Mouse (Mus musculus) right cerebral cortex, postnatal 10 days (tissue): ENCODE measurements at regions not wholly inside any gene's neighbourhood (a gene's known extent, or its start where the extent isn't known, plus 50 kb on each side); places are given as distances from the start of the nearest gene placed in this dataset.

Experiments
- DNase-seq, 2 experiments: peaks; one replicate each; pipeline ENCODE4 v3.0.0; 2021; ENCODE audit warnings: low spot score in 2 of 2

DNA sequence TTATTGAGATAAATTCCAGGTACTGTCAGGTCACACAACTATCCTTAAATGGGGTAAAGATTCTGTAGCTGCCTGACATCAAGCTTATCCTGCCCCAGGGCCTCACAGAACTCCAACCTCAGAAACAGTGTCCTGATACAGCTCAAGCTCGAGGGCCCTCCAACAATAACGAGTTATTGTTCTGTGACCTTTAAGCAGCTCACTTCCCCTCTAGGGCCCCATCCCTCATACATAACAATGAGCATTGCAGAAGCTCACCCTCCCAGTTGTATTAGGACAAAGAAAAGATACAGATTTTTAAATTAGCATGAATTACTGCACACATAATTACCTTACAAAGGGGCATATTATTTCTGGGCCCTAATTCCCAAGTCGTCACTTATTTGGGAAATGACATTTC, 293.5 kb upstream of the Trpc7 start:
- no peak for DNase-seq

DNA sequence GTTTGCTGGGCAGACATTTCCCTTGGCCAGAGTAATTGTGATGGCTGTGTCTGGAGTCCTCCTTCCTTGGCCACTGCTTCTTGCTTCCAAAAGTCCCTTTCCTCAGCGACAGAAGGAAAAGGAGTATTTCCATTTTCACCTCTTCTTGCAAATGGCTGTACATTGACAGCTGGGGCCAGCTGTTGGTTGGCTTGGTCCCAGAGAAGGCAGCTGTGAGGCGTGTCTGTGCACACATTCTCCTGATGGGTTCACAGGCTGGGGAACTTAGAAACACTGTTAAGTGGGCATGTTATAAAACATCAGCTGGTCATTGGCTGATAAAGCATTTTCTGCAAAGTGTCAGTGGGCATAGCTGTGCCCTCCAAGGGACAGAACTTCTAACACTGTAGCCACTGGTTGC, 290.4 kb upstream of the Trpc7 start:
- no peak for DNase-seq

DNA sequence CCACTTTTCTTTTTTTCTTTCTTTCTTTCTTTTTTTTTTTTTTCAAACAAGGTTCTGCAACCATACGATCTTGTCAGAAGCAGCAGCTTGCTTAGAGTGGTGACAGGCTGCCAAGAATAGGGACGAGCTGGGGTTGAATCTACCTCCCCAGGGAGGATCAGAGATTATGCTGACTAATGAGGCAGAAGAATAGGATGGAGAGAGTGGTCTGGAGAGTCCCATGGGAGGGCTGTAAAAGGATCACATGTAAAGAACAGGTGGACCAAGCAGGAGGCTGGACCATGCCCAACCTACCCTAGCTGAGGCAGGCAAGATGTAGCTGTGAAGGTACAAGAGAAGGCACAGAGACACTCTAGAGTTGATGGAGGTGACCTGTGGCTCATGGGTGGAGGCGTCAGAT, 274.4 kb upstream of the Trpc7 start:
- no peak for DNase-seq

DNA sequence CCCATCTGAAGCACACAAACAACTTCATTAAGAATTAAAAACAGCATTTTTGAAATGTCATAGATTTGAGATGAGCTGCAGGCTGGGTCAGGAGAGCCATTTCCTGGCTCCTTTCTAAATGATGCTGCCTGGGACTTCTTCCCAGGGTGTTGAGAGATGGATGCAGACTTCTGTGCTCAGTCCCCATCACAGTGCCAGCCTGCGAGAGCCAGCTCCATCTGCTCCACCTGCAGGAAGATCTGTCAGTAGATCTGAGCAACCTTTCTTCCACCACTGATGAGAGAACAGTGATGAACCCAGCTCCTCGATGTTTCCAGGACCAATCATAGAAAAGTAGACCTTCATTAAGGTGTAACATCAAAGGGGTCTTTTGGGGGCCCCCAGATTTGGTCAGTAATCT, 273.8 kb upstream of the Trpc7 start:
- peak in 1 of 2 experiments; percentile 35 for DNase-seq

DNA sequence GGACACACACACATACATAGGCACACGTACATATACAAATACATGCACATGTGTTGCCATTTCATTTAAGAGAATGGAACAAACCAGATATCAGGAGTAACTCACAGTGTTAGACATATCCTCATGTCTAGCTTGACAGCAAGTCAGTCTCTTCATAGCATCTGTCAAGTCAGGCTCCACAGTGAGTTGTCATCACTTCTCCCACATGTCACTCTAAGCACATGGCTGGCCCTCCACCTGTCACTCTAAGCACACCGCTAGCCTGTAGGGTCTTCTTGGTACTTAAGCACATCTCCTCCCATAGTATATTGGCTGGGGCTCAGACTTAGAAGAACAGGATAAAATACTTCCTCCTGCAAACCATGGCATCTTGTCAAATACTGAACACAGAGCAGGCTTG, 269.6 kb upstream of the Trpc7 start:
- DNase-seq: no peak

DNA sequence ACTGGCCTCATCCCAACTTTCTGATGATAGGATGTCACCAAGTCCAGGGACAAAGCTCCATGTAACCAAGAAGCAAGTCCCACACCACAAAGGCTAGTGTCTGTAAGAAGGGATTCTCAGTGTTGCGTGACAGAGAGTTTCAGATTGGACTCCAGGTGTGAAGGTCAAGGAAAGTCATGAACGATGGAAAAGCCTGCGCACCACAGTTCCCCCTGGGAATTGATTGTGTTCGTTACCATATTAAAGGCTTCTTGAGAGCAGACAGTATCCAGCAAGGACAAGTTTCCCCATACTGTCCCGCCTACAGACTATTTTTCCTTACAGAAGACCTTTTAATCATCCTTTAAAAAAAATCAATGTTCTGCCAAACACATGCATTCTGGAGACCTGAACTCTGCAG, 257.0 kb upstream of the Trpc7 start:
- DNase-seq: no peak

DNA sequence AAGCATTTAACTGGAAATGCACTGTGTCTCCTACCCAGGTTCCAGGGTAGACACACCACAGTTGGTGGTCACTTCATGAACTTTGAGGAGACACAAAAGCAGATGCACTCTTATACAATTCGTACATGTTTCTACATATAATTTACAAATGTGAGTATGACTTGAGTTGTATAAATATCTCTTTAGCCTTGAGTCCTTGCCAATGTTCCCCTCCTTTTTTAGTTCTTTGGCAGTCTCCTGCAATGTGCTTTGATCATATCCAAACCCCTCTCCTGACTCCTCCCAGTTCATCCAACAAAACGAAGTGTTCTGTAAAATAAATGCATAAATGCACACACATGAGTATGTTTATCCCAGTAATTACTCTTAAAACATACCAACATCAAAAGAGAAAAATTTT, 251.8 kb upstream of the Trpc7 start:
- no peak for DNase-seq

DNA sequence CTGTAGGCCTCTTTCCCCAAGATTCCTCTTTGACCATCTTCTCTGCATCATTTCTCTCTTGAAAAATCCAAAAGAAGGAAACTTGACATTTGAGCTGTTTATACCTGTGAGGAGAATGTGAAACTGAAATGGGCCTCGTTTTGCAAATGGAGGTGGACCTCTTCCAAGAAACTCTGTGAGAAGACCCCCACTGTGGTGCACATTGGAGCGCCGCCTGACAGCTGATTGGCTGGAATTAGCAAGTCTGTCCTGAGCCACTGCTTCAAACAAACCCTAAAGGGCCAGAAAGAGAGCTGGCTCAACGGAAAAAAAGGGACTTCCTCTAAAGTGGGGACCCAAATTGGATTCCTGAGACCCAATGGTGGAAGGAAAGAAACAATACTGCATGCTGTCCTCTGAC, 250.9 kb upstream of the Trpc7 start:
- DNase-seq: peak in 1 of 2 experiments; percentile 34

DNA sequence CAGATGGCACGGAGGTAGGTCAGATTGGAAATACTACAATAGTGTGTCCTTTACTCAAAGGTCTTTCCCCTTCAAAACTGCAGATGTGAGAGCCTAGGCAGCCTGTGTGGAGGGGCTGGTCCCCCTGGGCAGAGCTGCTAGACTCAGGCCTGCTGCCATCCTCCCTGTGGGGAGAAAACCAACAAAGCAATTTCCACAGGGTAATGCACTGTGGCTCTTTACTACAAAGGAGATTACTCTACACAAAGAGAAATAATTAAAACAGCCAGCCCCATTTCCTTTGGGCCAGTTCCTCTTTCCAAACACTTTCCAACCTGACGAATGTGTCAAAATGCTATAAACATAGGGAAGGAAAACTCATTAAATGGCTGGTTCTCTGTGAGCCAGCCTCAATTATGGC, 250.0 kb upstream of the Trpc7 start:
- no peak for DNase-seq

DNA sequence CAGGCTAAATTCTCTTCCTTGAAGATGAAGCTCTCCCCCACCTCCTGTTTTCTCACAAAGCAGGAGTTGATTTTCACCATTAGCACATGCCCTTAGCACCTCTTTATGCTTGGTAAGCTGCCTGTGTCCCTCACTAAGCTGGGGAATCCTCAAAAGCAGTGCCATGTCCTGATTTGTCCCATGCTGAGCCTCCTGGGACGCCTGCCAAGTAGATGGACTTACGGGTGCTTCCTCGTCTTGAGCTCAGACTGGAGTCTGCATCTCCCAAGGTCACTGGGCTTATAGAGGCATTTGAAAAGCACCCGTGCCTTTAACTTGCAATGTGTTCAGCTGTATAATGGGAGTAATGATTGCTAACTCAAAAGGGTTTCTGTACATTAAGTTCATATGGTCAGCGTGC, 247.1 kb upstream of the Trpc7 start:
- no peak for DNase-seq

DNA sequence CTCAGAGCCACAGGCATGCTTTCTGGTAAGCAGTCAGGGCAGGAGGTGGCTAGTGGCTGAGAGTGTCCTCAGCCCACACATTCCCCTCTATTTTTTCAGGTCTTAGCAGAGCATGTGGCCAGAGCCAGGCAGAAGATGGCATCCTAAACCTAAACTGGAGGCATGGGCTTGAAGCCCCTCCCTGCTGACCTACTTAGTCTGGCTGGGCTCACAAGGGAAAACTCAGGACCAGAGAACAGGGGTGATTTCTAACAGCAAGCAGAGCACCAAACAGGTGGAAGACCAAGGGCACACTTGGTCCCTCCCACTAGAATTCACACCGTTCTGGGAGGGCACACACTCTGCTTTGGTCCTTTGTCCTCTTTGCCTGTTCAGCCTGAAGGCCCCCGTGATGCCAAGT, 246.6 kb upstream of the Trpc7 start:
- no peak for DNase-seq

DNA sequence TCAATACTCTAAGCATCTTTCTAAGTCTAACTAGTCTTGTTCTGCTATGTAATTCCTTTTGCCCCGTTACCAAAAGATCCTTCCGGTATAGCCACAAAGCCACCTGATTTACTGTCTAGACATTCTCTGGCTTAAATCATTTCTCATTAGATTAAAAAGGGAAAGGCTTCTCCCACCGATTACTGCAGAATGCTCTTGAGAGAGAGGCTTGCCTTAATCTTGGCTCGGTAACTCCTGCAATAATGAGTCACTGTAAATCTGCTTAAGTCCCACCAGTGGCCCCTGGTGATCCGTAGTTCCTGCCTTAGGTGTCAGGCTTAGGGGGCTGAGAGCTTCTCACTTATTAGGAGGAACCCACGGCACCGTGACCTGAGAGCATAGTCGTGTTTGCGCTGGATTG, 220.1 kb upstream of the Trpc7 start:
- no peak for DNase-seq

DNA sequence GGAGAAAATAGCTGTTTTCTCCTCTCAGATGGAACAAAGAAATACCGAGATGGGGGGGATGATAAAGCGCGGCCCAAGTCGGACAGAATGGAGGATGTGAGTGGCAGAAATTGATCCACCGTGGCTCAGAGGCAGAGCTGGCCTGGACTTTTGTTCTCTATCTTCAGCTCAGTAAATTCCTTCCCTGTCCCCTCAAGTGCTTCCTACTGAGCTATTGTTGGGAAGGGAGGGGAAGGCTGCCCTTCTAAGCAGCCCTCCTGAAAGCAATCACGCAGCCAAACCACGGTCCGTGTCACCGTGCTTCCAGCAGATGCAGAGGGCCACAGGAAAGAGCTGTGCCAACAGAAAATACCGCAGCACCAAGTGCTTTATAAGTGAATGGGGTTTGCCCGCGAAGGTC, 212.2 kb upstream of the Trpc7 start:
- DNase-seq: no peak

DNA sequence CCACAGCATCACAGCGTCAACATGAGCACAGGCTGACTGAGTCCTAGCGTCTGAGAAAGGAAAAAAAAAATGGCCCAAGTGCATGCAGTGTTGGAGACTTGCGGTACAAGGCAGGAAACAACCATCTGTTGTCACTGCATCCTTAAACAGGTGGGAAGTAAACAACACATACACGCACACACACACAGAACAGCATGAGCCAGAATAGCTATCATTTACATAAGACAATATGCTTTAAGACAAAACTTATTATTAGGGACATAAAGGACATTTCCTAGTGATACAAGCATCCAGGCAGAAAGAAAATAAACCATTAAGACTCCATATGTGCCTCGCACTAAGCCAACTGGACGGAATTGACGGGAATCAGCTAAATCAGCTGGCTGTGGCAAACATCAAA, 203.8 kb upstream of the Trpc7 start:
- DNase-seq: no peak

DNA sequence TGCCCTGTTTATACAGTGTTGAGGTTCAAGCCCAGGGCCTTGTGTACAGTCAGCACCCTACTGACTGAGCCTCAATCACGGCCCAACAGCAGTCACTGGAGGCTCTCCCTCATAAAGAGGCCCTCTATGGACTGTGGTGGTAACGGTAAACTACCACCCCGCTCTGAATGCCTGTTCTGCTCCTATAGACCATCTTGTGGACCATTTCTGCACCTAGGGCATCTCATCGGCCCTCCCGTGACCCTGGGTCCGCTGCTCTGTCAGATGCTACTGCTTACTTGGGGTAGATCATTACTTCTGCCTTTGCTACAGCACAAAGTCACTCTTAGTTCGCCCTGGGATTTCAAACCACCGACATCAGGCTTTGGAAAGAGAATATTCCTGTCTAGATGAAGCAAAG, 196.1 kb upstream of the Trpc7 start:
- DNase-seq: no peak

DNA sequence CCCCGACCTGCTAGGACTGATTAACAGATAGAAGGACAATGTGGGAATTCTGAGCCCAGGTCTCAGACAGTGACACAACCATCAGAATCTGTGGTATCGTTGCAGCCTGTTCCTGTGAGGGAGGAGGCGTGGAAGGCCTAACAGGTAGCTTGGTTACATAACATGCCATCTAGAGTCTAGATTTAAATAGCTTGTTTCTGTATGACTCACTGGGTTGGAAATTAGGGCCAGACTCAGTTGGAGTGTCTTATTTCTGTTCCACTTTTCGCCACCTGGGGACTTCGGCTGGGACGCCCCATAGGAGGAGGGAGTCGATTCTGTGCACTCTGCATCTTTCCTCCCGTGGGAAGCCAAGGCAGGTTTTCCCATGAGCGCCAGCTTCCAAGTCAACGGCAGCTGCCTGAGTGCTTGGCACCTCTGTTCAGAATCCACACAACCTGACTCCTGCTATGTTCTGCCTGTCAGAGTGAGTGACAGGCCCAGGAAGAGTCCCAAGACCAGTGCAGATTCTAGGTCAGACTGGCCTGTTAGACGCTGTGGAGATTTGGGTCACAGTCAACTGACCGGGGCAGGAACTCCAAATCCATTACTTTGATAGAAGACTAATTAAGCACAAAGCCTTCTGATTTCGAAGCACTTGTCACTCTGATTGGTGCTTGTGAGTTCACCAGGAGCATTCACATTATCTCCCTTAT, 193.7 kb upstream of the Trpc7 start:
- DNase-seq: no peak

DNA sequence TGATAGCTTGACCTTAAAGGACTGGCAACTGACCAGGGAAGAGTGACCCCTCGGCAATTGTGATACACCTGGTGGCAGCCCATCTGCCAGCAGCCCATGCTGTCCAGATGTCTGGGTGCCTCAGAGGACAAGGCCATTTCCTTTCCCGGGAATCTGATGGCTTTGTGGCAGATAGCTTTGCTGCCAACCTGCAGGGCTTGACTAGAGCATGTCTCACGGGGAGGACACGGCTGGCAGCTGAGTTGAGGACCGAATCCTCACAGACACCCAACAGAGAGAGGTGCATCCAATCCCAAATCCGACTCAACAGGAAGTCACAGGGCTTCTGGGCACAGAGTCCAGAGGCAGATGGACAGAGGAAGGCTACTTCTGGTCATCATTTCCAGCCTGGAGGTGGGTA, 192.2 kb upstream of the Trpc7 start:
- no peak for DNase-seq

DNA sequence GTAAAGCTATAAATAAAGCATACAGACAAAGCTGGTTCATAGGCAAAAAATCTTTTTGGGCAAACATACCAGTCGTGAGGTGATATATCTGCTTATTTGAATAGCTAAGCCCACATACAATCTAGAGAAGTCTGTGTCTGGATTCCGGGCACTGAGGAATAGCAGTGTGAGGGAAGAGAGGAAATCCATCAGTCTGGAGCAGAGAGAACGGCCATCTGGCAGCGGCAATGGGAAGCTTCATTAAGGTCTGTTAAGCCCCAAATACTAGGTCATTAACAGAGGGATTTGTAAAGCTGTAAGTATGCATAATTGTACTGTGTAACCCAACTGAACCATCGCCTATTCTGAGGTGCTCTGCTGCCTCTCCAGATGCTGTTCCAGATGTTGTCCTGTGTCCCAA, 191.6 kb upstream of the Trpc7 start:
- DNase-seq: no peak

DNA sequence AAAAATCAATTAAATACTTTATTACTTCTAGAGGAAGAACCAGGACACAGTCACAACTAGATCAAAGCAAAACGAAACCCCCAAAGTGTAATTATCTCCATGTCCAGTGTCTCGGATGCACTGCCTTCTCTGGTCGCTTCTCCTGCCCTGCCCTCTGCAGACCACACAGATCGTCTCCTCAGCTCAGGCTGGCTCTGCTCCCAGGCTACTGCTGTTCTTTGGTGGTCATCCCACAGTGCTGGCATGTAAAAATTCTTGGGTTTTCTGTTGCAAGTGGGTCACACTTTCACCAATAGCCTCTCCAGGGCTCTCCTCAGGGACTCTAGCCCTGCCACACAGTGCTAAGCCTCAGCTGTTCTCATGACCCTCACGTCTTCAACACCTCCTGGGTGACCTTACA, 188.0 kb upstream of the Trpc7 start:
- DNase-seq: no peak

DNA sequence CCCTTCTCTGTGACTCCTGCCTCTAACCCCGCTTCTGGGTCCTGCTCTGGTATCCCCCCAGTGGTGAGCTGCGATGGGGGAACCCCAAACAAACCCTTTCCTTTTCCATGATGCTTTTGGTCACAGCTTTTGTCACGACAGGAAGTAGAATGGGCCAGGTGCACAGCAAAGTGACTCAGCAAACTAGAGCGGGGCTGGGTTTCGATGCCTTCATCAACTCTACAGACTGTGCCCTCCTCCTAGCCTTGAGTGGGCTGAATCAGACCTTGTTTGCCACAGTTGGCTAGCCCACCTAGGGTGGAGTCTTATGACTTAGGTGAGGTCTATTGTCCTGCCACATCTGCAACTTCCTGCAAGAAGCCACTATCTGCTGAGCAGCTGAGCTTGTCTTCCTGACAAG, 174.7 kb upstream of the Trpc7 start:
- no peak for DNase-seq

DNA sequence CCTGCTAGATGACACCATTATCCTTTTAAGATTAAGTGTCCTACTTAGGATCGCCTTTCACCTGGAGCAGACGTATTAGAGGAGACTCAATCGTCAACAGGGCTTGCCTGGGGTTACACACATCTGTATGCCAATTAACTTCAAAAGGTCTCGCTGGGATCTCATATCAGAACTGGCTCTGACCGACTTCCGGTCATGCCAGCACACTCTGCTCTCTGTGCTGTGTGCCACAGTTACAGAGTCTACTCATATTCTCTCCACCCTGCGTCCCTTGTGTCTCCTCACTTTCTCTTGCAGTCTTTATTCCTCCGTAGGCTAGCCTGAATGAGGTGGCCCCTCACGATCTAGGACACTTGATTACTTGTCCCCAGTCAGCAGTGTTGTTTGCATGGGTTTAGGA, 165.9 kb upstream of the Trpc7 start:
- no peak for DNase-seq

DNA sequence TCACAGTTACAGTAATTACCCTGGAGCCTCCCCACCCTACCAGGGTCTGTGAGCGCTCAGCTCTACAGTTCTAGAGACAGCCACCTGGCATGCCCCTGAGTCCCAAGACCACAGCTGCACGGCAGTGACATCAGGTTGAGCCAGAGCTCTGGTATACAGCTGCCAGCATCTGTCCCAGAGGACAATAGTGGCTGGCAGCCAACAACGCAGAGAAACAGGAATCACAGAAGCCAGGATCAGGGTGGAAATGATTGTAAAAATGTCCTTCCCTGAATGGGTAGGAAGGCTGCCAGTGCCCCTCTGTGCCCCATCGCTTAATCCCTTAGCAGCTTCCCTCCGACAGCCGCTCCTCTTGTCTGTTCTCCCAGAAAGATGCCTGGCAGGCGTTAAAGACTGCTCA, 165.3 kb upstream of the Trpc7 start:
- DNase-seq: no peak

DNA sequence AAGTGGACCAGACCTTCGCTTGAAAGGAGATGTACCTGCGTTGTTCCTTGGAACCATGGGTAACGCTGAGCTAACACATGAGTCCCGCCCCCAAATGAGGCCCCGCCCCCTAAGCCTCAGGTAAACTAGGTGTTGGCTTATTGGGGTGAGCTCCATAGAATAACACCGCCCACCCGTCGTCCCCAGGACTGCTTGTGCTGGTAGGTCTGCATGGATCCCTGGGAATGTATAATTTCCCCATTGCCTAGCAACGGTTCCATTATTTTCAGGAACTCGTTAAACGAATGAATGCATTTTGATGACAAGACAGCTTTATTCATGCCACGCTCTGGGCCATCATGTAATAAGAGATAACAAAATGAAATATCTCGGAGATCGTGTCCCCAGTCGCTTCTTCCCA, 161.0 kb upstream of the Trpc7 start:
- DNase-seq: peak; percentile 38 to 55

DNA sequence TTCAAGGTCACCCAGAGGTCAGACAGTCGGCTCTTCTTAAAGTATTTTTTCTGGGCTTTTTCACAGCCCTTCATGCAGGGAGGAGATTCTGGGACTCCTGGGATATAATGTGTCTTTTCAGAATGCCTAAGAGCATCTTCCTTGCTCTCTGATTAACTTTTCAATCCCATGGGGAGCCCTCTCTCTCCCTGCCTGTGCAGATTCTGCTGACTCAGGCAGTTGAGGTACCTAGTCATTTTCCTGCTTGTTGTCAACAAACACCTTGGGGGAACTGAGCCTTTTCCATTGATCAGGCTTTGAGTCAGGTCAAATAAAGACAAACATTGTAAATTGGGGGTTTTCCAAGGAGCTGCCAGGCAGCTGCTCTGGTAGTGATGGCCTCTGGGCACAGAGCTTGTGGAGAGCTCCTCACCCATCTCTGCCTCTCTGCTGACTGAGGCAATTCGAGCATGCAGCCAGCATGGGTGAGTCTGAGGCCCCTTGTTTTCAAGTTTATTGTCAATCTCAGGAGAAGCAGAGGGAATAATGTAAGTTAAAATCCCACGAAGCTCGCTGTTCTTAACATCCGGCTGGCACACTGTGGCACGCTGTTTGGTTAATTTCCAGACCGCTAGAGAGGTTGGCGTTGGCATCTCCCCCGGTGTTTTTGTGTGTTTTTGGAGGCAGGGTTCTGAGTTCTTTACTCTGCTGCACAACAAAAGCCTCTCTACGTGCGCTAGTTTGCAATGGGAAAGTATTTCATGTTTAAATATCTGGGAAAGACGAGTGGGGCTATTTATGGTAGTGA, 159.8 kb upstream of the Trpc7 start:
- peak in 1 of 2 experiments; percentile 29 for DNase-seq
